Mouse (Mus musculus) heart, embryonic 11.5 days (tissue): ENCODE data around the gene Synm. TPM values are rescaled to one million over a fixed set of nuclear protein-coding genes. Genes with fewer than 3 reads are reported as not detected.

Experiments used
- ATAC-seq: fragments of 200-750 bp; cut with Nextera tagmentation; replicated peaks from 2 replicates; pipeline ENCODE4 v1.8.0; 2017; ENCODE audit warnings: moderate library complexity; ENCODE audit not compliant: insufficient number of reproducible peaks, low FRiP score, low TSS enrichment
- H3K27ac ChIP-seq: fragments of 300-500 bp; sonication (generic); 2 replicates; pipeline ENCODE4 v1.5.1; 2014; ENCODE audit warnings: mild to moderate bottlenecking, low read depth, low read length
- H3K27me3 ChIP-seq: fragments of 300-500 bp; sonication (generic); 2 replicates; pipeline ENCODE4 v1.6.1; 2014; ENCODE audit warnings: mild to moderate bottlenecking, low read length, mixed read lengths; ENCODE audit not compliant: control insufficient read depth, insufficient read depth
- H3K36me3 ChIP-seq: fragments of 300-500 bp; sonication (generic); 2 replicates; pipeline ENCODE4 v1.6.1; 2014; ENCODE audit warnings: mild to moderate bottlenecking, low read length, moderate library complexity, mixed read lengths; ENCODE audit not compliant: control insufficient read depth, insufficient read depth
- H3K4me1 ChIP-seq: fragments of 300-500 bp; sonication (generic); 2 replicates; pipeline ENCODE4 v1.6.1; 2014; ENCODE audit warnings: low read length; ENCODE audit not compliant: control insufficient read depth, insufficient read depth
- H3K4me2 ChIP-seq: fragments of 300-500 bp; sonication (generic); 2 replicates; pipeline ENCODE4 v1.6.1; 2014; ENCODE audit warnings: mild to moderate bottlenecking, moderate library complexity
- H3K4me3 ChIP-seq: fragments of 300-500 bp; sonication (generic); 2 replicates; pipeline ENCODE4 v1.5.1; 2014; ENCODE audit warnings: low read depth, low read length
- H3K9ac ChIP-seq: fragments of 300-500 bp; sonication (generic); 2 replicates; pipeline ENCODE4 v1.6.1; 2014; ENCODE audit warnings: mild to moderate bottlenecking, low read depth, low read length, moderate library complexity
- H3K9me3 ChIP-seq: fragments of 300-500 bp; sonication (generic); replicated peaks from 2 replicates; pipeline ENCODE4 v1.6.1; 2016; ENCODE audit warnings: low read length; ENCODE audit not compliant: control insufficient read depth
- WGBS: fragments of 180-500 bp; shearing (Covaris S2); extraction: QIAGEN DNeasy Blood & Tissue Kit; methylation state at CpG from one replicate; pipeline ENCODE4 v1.1.7; 2014; ENCODE audit not compliant: insufficient replicate concordance; 5-methylcytosine and 5-hydroxymethylcytosine counted together
- polyA plus RNA-seq: library from polyadenylated mRNA; unstranded; fragments of >200 nt; fragmentation: Nextera tagmentation; extraction: Ambion mirVana; gene quantifications from 2 replicates; pipeline ENCODE4 v1.2.1, GENCODE M21; 2014

Gene Synm
- polyA plus RNA-seq, 1 experiment from 2014 or later = 3.4 TPM

- ATAC-seq = no peak
- H3K27ac ChIP-seq = no peak overlapping the region; the same call in 1 of the 2 replicates
- H3K9ac ChIP-seq = no peak overlapping the region
- no peaks in the 10 kb centered on the region for H3K36me3 ChIP-seq
- no peaks in the 10 kb centered on the region for H3K27me3 ChIP-seq
- H3K4me2 ChIP-seq = no peak overlapping the region
- 74% methylated on average over 5 of the region's 5 CpGs for WGBS
- no peaks in the 10 kb centered on the region for H3K9me3 ChIP-seq
- no peak overlapping the region for H3K4me3 ChIP-seq
- H3K4me1 ChIP-seq = peaks cover 17% of the 10 kb centered on the region
Observed at GRCm38 (mm10) chr7:67740796-67741195, 18.7 kb downstream of the Synm start.

- Histone ChIP-seq H3K9me3 (no peaks in the 10 kb centered on the region), H3K27me3 (no peaks in the 10 kb centered on the region), H3K36me3 (no peaks in the 10 kb centered on the region), H3K4me2 (no peak overlapping the region), H3K9ac (no peak overlapping the region), H3K4me3 (no peak overlapping the region), H3K4me1 (peaks cover 17% of the 10 kb centered on the region), H3K27ac (no peak overlapping the region)
- ATAC-seq = no peak
- WGBS = 87% methylated on average over 4 of the region's 4 CpGs
Observed at GRCm38 (mm10) chr7:67740382-67740781, 19.2 kb downstream of the Synm start.

- H3K9me3 ChIP-seq = no peaks in the 10 kb centered on the region
- no peak overlapping the region for H3K9ac ChIP-seq
- H3K36me3 ChIP-seq = peaks cover 9% of the 10 kb centered on the region
- 45% methylated on average over 4 of the region's 4 CpGs for WGBS
- H3K4me3 ChIP-seq = no peak overlapping the region
- H3K27ac ChIP-seq = no peak overlapping the region
- peaks cover 16% of the 10 kb centered on the region for H3K4me1 ChIP-seq
- no peaks in the 10 kb centered on the region for H3K27me3 ChIP-seq
- no peak overlapping the region for H3K4me2 ChIP-seq
- no peak for ATAC-seq
Observed at GRCm38 (mm10) chr7:67732276-67732675, 27.3 kb downstream of the Synm start.

GRCm38 (mm10) chr7:67730431-67731110 is 29.0 kb downstream of the Synm start:
- peaks cover 14% of the 10 kb centered on the region for H3K36me3 ChIP-seq
- H3K27ac ChIP-seq = no peak overlapping the region
- no peak overlapping the region for H3K4me2 ChIP-seq
- no peaks in the 10 kb centered on the region for H3K27me3 ChIP-seq
- 48% methylated on average over 5 of the region's 5 CpGs for WGBS
- peaks cover 16% of the 10 kb centered on the region for H3K4me1 ChIP-seq
- no peaks in the 10 kb centered on the region for H3K9me3 ChIP-seq
- no peak for ATAC-seq
- no peak overlapping the region for H3K4me3 ChIP-seq
- H3K9ac ChIP-seq = no peak overlapping the region

GRCm38 (mm10) chr7:67728809-67729208 is 30.7 kb downstream of the Synm start:
- H3K4me1 ChIP-seq = peaks cover 12% of the 10 kb centered on the region
- no peaks in the 10 kb centered on the region for H3K27me3 ChIP-seq
- no peaks in the 10 kb centered on the region for H3K9me3 ChIP-seq
- H3K27ac ChIP-seq = no peak overlapping the region
- peaks cover 19% of the 10 kb centered on the region for H3K36me3 ChIP-seq
- WGBS = 77% methylated on average over 4 of the region's 4 CpGs
- H3K4me2 ChIP-seq = no peak overlapping the region
- H3K4me3 ChIP-seq = no peak overlapping the region
- no peak overlapping the region for H3K9ac ChIP-seq
- ATAC-seq = no peak

GRCm38 (mm10) chr7:67728203-67728602 is 31.3 kb downstream of the Synm start:
- Histone ChIP-seq H3K27ac (no peak overlapping the region), H3K9ac (no peak overlapping the region), H3K4me1 (peaks cover 7% of the 10 kb centered on the region; the same call in 1 of the 2 replicates), H3K27me3 (no peaks in the 10 kb centered on the region), H3K4me2 (no peak overlapping the region), H3K36me3 (peaks cover 19% of the 10 kb centered on the region), H3K4me3 (no peak overlapping the region), H3K9me3 (no peaks in the 10 kb centered on the region)
- WGBS = 90% methylated on average over 4 of the region's 4 CpGs
- ATAC-seq = no peak

GRCm38 (mm10) chr7:67725016-67725415 is 34.5 kb downstream of the Synm start:
- H3K9ac ChIP-seq = no peak overlapping the region
- H3K4me1 ChIP-seq = no peaks in the 10 kb centered on the region
- 75% methylated on average over 9 of the region's 9 CpGs for WGBS
- no peaks in the 10 kb centered on the region for H3K9me3 ChIP-seq
- ATAC-seq = no peak
- no peak overlapping the region for H3K27ac ChIP-seq
- H3K4me3 ChIP-seq = no peak overlapping the region
- peaks cover 19% of the 10 kb centered on the region for H3K36me3 ChIP-seq
- H3K4me2 ChIP-seq = no peak overlapping the region
- H3K27me3 ChIP-seq = no peaks in the 10 kb centered on the region

- H3K36me3 ChIP-seq = peaks cover 19% of the 10 kb centered on the region
- WGBS = 69% methylated on average over 4 of the region's 4 CpGs
Observed at GRCm38 (mm10) chr7:67724536-67724935, 35.0 kb downstream of the Synm start.

GRCm38 (mm10) chr7:67722163-67722562 is 37.4 kb downstream of the Synm start:
- no peaks in the 10 kb centered on the region for H3K27me3 ChIP-seq
- H3K9ac ChIP-seq = no peak overlapping the region
- H3K36me3 ChIP-seq = peaks cover 10% of the 10 kb centered on the region; the same call in 1 of the 2 replicates
- no peak overlapping the region for H3K27ac ChIP-seq
- 33% methylated on average over 2 of the region's 2 CpGs for WGBS
- no peaks in the 10 kb centered on the region for H3K9me3 ChIP-seq
- H3K4me2 ChIP-seq = no peak overlapping the region
- H3K4me1 ChIP-seq = peaks cover 16% of the 10 kb centered on the region
- no peak for ATAC-seq
- H3K4me3 ChIP-seq = no peak overlapping the region

More at GRCm38 (mm10) chr7:67724536-67724935, 35.0 kb downstream of the Synm start:
- no peak overlapping the region for H3K9ac ChIP-seq
- no peaks in the 10 kb centered on the region for H3K27me3 ChIP-seq
- no peak overlapping the region for H3K27ac ChIP-seq
- no peak overlapping the region for H3K4me3 ChIP-seq
- no peak for ATAC-seq
- peaks cover 2% of the 10 kb centered on the region for H3K4me1 ChIP-seq
- no peak overlapping the region for H3K4me2 ChIP-seq
- no peaks in the 10 kb centered on the region for H3K9me3 ChIP-seq
